Mouse (Mus musculus): ENCODE data around the gene Agmat. TPM values are rescaled to one million over a fixed set of nuclear protein-coding genes. Genes with fewer than 3 reads are reported as not detected.
A peak's percentile ranks its signal among the peaks of the same experiment; 100 is the strongest.
"Not testable (repeated sequence)": the region's sequence is repeated elsewhere in the genome, so short reads cannot be mapped to it uniquely, and the experiment has no call there.

Agmat gene
- total RNA-seq, 2 experiments from 2014 or later, result 35.7 to 41.3 TPM

DNA sequence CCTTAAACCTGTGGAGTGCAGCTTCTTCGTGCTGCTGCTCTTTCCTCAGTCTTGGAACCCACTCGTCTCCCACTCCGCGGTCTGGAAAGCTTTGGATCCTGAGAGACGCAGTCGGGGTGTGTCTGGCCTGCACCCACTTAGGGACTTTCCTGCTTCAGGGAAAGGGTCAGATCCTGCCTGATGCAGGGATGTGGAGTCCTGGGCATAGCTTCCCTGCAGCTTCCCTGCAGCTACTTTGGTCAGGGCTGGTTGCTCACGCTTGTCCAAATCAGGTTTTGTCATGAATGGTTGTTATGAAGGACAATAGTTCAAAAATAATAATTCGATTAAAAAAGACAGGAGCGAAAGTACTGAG, 11.3 kb upstream of the Agmat start:
- DNase-seq, result no peak

DNA sequence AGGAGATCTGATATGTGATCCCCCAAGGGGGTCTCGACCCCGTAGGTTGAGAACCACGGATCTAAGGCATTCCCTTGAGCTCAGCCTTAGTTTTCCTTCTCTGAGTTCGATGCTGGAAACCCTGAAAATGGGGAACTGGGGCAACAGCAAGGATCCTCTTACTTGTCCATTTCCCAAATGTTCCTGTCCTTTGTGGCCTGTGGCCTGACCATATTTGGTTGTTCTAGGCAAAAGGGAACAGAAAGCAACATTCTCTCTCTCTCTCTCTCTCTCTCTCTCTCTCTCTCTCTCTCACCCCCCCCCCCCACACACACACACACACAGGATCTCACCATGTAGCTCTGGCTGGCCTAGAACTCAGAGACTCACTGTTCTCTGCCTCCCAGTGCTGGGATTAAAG, 9.6 kb upstream of the Agmat start:
- no peak for DNase-seq

GRCm38 (mm10) chr4:141738015-141738414, 8.5 kb upstream of the Agmat start:
- no peak for DNase-seq

- DNase-seq, result no peak
Measured at GRCm38 (mm10) chr4:141741856-141742255, 4.6 kb upstream of the Agmat start.

GRCm38 (mm10) chr4:141742381-141742780, 4.1 kb upstream of the Agmat start:
- DNase-seq, result no peak

- peak; percentile 74 to 84 for DNase-seq
Measured at GRCm38 (mm10) chr4:141749557-141749956, 3.1 kb downstream of the Agmat start.

DNA sequence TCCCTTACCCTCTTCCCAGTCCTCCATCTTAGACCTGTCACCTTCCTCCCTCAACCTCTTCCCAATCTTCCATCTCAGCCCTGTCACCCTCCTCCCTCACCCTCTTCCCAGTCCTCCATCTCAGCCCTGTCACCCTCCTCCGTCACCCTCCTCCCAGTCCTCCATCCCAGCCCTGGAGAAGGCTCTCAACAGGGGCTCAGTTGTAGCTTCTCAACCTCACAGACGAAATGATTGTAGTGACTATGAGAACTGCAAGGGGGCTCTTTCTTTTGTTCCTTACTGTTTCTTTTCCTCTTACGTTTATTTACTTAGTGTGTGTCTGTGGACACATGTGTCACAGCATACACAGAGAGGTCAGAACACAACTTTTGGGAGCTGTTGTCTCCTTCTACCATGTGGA, 4.4 kb downstream of the Agmat start:
- no peak for DNase-seq

- DNase-seq, result no peak
Measured at GRCm38 (mm10) chr4:141751419-141752075, 5.1 kb downstream of the Agmat start.

DNA sequence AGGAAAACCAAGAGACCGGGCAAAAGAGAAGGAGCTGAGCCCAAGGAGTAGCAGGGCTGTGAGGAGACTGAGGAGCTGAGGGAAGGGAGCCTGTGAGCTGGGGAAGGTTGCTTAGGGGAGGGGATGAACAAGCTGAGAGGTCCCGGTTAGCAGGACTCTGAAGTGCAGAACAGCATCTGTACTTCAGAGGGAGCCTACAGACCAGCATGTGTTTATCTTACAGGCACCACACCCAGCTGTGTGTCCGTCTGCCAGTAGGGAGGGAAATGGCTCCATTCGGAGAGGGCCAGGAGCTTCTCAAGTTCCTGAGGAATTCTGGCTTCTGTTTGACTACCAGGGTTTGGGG, 5.6 kb downstream of the Agmat start:
- no peak for DNase-seq

- no peak for DNase-seq
Measured at GRCm38 (mm10) chr4:141755375-141755930, 9.0 kb downstream of the Agmat start.

DNA sequence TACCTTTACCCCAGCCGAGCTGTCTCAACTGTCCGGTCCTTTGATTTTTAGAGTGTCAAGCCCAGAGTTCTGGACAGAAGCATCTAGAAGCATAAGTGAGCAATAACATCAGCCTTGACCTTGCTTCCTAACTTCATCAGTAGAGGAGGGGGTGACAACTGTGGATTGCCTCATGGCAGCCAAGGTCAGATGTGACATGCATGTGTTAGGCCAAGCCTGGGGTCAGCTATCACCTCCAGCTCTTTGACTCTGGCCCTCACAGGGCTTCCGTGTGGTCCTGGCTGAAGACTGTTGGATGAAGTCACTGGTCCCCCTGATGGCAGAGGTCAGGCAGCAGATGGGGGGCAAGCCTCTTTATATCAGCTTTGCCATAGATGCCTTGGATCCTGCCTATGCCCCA, 10.7 kb downstream of the Agmat start:
- peak; percentile 53 to 57 for DNase-seq

DNA sequence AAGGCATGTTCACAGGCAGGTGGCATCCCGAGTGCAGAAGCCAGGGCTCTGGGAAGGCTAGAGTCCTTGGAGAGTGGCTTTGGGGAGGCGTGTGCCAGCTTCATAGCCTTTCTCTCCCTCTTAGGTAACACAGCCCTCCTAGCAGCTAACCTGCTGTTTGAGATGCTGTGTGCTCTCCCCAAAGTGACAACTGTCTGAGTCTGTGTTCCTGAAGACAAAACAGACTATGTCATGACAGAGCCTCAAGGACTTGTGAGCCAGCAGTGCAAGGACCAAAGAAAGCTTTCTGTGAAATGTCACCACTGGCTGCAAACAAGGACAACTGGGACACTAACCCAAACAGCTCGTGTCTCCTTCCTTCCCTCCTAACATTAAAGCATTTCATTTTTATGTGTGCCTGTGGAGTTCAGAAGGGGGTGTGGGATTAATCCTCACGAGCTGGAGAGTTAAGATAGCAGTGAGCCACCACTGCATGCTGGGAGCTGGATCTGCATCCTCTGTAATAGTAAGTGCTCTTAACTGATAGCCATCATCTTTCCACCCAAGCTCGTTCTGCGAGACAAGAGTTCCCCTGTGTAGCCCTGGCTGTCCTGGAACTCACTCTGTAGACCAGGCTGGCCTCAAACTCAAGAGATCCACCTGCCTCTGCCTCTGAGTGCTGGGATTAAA, 12.5 kb downstream of the Agmat start:
- no peak for DNase-seq

DNA sequence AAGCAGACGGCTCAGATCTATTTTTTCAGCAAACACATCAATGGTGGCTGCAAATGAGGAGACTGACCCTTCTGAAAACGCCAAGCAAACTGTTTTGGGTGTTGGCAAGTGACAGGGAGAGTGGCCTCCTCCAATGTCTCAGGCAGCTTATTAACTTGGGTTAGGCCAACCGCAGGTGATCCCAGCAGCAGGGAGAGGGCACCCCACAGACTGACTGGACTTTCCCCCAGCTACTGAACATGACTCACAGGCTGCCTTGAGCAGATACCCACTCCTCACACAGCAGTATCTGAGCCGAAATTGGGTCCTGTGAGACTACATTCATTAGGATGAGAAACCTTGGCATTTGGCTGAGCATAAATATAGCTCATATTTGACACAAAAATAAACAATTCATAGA, 14.5 kb downstream of the Agmat start:
- DNase-seq, result no peak

DNA sequence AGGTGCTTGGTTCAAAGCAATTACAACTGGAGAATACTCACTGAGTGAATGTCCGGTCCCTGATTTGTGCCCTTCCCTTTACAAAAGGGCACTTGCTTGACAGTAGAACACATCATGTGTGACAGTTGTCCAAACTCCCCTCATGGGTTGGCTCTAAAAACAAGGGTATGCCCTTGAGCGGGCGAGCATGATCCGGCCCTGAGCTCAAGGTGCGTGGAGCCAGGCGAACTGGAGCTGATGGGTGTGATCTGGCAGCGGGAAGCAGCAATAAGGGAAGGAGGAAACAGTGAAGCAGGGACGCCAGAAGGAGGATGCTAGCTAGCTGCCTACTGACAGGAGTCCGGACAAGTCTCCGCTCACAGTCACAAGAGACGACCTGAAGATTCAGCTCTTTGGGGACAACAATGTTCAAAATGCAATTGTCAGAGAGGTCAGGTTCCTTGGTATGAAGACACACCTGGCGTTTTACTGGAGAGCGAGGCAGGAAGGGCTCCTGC, 15.7 kb downstream of the Agmat start:
- peak in 1 of 2 experiments; percentile 51 for DNase-seq

GRCm38 (mm10) chr4:141763476-141763875, 17.0 kb downstream of the Agmat start:
- no peak for DNase-seq

GRCm38 (mm10) chr4:141765008-141765407, 18.5 kb downstream of the Agmat start:
- no peak for DNase-seq

- DNase-seq, result no peak
Measured at GRCm38 (mm10) chr4:141766316-141766667, 19.8 kb downstream of the Agmat start.

- DNase-seq, result no peak
Measured at GRCm38 (mm10) chr4:141766668-141767352, 20.3 kb downstream of the Agmat start.

GRCm38 (mm10) chr4:141767353-141768036, 21.0 kb downstream of the Agmat start:
- no peak for DNase-seq

DNA sequence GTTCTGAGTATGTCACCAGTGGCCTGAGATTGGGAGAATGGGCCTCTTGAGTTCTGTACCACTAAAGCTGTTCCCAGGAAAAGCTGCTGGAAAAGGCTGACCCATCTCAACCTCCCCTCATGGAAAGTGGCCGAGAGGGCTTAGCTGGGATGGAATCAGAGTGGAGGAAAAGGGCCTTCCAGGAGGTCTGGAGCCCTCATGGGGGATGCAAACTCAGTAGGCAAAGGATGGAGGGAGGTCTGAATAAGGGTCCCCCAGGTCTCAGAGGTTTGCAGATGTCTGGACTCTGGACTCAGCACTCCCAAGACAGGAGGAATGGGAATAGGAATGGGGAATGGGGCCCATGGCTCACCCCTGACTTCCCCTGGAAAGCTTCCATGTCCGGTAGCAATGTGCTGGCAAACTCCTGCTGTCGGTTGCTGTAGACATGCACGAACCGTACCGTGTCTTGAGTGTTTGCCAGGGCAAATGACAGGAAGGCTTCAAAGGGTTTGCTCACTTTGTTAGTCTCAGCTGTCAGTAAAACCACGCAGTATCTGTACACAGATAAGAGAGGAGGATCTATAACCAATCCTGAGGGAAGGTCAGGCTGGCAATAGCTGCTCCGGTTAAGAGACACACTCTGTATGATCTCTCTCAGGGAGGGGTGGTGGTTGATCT, 23.2 kb downstream of the Agmat start:
- DNase-seq, result no peak

- no peak for DNase-seq
Measured at GRCm38 (mm10) chr4:141771823-141772222, 25.4 kb downstream of the Agmat start.

DNA sequence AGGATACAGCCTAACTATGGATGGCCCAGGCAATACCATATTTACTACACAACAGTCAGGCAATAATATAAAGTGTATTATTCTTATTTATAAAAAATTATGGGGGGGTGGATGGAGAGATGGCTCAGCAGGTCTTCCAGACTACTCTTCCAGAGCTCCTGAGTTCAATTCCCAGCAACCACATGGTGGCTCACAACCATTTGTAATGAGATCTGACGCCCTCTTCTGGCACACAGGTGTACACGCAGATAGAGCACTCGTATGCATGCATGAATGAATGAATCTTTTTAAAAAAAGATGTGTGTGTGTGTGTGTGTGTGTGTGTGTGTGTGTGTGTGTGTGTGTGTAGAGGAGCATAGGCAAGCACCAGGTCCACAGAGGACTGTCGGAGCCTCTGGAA, 26.5 kb downstream of the Agmat start:
- DNase-seq, result not testable (repeated sequence)
